Mouse (Mus musculus): ENCODE data around the gene Cks1b. TPM values are rescaled to one million over a fixed set of nuclear protein-coding genes. Genes with fewer than 3 reads are reported as not detected.

The Cks1b gene
- polyA plus RNA-seq, 1 experiment from 2014 or later = 266 TPM

GRCm38 (mm10) chr3:89394006-89394893 lies 23.9 kb downstream of the Cks1b start, which contains the start of gene Zbtb7b:
Zbtb7b (minus strand) TSS chr3:89394776.
- Histone ChIP-seq H3K36me3 (no peaks in the 10 kb centered on the region), H3K4me2 (peak within 1 kb of the TSS; percentile 96), H3K9me3 (replicated peaks) (no peaks in the 10 kb centered on the region), H3K4me1 (replicated peaks) (peaks cover 53% of the 10 kb centered on the region), H3K27me3 (no peaks in the 10 kb centered on the region), H3K4me3 (peak within 1 kb of the TSS; percentile 73), H3K9ac (peak within 1 kb of the TSS; percentile 63), H3K27ac (peak within 1 kb of the TSS; percentile 94)
- WGBS = under 1% methylated on average over 39 of the region's 42 CpGs
- ATAC-seq (replicated peaks; ENCODE audit: insufficient number of reproducible peaks, insufficient read depth, low FRiP score, low read depth) = peak; percentile 51

- H3K9ac ChIP-seq = peak overlapping the region; percentile 63
- WGBS = under 1% methylated on average over 15 of the region's 15 CpGs
- peaks cover 53% of the 10 kb centered on the region for H3K4me1 ChIP-seq (replicated peaks)
Observed at GRCm38 (mm10) chr3:89393605-89394004, 24.6 kb downstream of the Cks1b start.

GRCm38 (mm10) chr3:89392871-89393311 lies 25.3 kb downstream of the Cks1b start:
- Histone ChIP-seq H3K4me2 (peak overlapping the region; percentile 96), H3K27ac (peak overlapping the region; percentile 80), H3K9ac (peak overlapping the region; percentile 68), H3K4me1 (replicated peaks) (peaks cover 56% of the 10 kb centered on the region), H3K4me3 (peak overlapping the region; percentile 73), H3K27me3 (no peaks in the 10 kb centered on the region), H3K9me3 (replicated peaks) (no peaks in the 10 kb centered on the region), H3K36me3 (no peaks in the 10 kb centered on the region)
- ATAC-seq (replicated peaks; ENCODE audit: insufficient number of reproducible peaks, insufficient read depth, low FRiP score, low read depth) = no peak
- WGBS = under 1% methylated on average over 23 of the region's 24 CpGs

More at GRCm38 (mm10) chr3:89393605-89394004, 24.6 kb downstream of the Cks1b start:
- Histone ChIP-seq H3K9me3 (replicated peaks) (no peaks in the 10 kb centered on the region), H3K4me2 (peak overlapping the region; percentile 96), H3K36me3 (no peaks in the 10 kb centered on the region), H3K27me3 (no peaks in the 10 kb centered on the region), H3K4me3 (peak overlapping the region; percentile 73), H3K27ac (peak overlapping the region; percentile 94)
- ATAC-seq (replicated peaks; ENCODE audit: insufficient number of reproducible peaks, insufficient read depth, low FRiP score, low read depth) = peak; percentile 94

- under 1% methylated on average over 54 of the region's 56 CpGs for WGBS
- Histone ChIP-seq H3K4me1 (replicated peaks) (peaks cover 57% of the 10 kb centered on the region), H3K27ac (peak overlapping the region; percentile 80), H3K9me3 (replicated peaks) (no peaks in the 10 kb centered on the region), H3K4me3 (peak overlapping the region; percentile 73), H3K9ac (peak overlapping the region; percentile 68), H3K36me3 (no peaks in the 10 kb centered on the region), H3K27me3 (no peaks in the 10 kb centered on the region), H3K4me2 (peak overlapping the region; percentile 96)
- ATAC-seq (replicated peaks; ENCODE audit: insufficient number of reproducible peaks, insufficient read depth, low FRiP score, low read depth) = no peak
Observed at GRCm38 (mm10) chr3:89391663-89392511, 26.3 kb downstream of the Cks1b start.

- ATAC-seq (replicated peaks; ENCODE audit: insufficient number of reproducible peaks, insufficient read depth, low FRiP score, low read depth) = no peak
- Histone ChIP-seq H3K36me3 (no peaks in the 10 kb centered on the region), H3K9me3 (replicated peaks) (no peaks in the 10 kb centered on the region), H3K27me3 (no peaks in the 10 kb centered on the region), H3K27ac (peak overlapping the region; percentile 80), H3K4me3 (peak overlapping the region; percentile 73), H3K4me1 (replicated peaks) (peaks cover 48% of the 10 kb centered on the region), H3K9ac (peak overlapping the region; percentile 68), H3K4me2 (peak overlapping the region; percentile 96)
- 12% methylated on average over 19 of the region's 19 CpGs for WGBS
Observed at GRCm38 (mm10) chr3:89390699-89391662, 27.2 kb downstream of the Cks1b start.

- no peak overlapping the region for H3K9ac ChIP-seq
- peaks cover 41% of the 10 kb centered on the region for H3K4me1 ChIP-seq (replicated peaks)
- WGBS = 26% methylated on average over 5 of the region's 5 CpGs
- H3K4me2 ChIP-seq = peak overlapping the region; percentile 96
- no peaks in the 10 kb centered on the region for H3K36me3 ChIP-seq
- peak overlapping the region; percentile 80 for H3K27ac ChIP-seq
- no peaks in the 10 kb centered on the region for H3K27me3 ChIP-seq
- no peak overlapping the region for H3K4me3 ChIP-seq
- H3K9me3 ChIP-seq (replicated peaks) = no peaks in the 10 kb centered on the region
- no peak for ATAC-seq (replicated peaks; ENCODE audit: insufficient number of reproducible peaks, insufficient read depth, low FRiP score, low read depth)
Observed at GRCm38 (mm10) chr3:89390111-89390515, 28.1 kb downstream of the Cks1b start.

- Histone ChIP-seq H3K27me3 (no peaks in the 10 kb centered on the region), H3K4me3 (no peak overlapping the region), H3K27ac (no peak overlapping the region), H3K4me1 (replicated peaks) (peaks cover 41% of the 10 kb centered on the region), H3K36me3 (no peaks in the 10 kb centered on the region), H3K9ac (no peak overlapping the region), H3K9me3 (replicated peaks) (no peaks in the 10 kb centered on the region), H3K4me2 (no peak overlapping the region)
- WGBS = 62% methylated on average over 6 of the region's 6 CpGs
- ATAC-seq (replicated peaks; ENCODE audit: insufficient number of reproducible peaks, insufficient read depth, low FRiP score, low read depth) = no peak
Observed at GRCm38 (mm10) chr3:89388901-89389740, 29.1 kb downstream of the Cks1b start.

GRCm38 (mm10) chr3:89388134-89388881 lies 29.9 kb downstream of the Cks1b start:
- no peak overlapping the region for H3K27ac ChIP-seq
- H3K9me3 ChIP-seq (replicated peaks) = no peaks in the 10 kb centered on the region
- H3K4me3 ChIP-seq = no peak overlapping the region
- H3K9ac ChIP-seq = no peak overlapping the region
- peaks cover 41% of the 10 kb centered on the region for H3K4me1 ChIP-seq (replicated peaks)
- H3K4me2 ChIP-seq = no peak overlapping the region
- 73% methylated on average over 11 of the region's 11 CpGs for WGBS
- no peak for ATAC-seq (replicated peaks; ENCODE audit: insufficient number of reproducible peaks, insufficient read depth, low FRiP score, low read depth)
- no peaks in the 10 kb centered on the region for H3K36me3 ChIP-seq
- H3K27me3 ChIP-seq = no peaks in the 10 kb centered on the region

GRCm38 (mm10) chr3:89387632-89388031 lies 30.6 kb downstream of the Cks1b start:
- ATAC-seq (replicated peaks; ENCODE audit: insufficient number of reproducible peaks, insufficient read depth, low FRiP score, low read depth) = no peak
- H3K4me1 ChIP-seq (replicated peaks) = peaks cover 41% of the 10 kb centered on the region
- 83% methylated on average over 11 of the region's 11 CpGs for WGBS
- no peaks in the 10 kb centered on the region for H3K27me3 ChIP-seq
- H3K9ac ChIP-seq = no peak overlapping the region
- no peak overlapping the region for H3K27ac ChIP-seq
- no peak overlapping the region for H3K4me2 ChIP-seq
- H3K4me3 ChIP-seq = no peak overlapping the region
- H3K36me3 ChIP-seq = no peaks in the 10 kb centered on the region
- H3K9me3 ChIP-seq (replicated peaks) = no peaks in the 10 kb centered on the region
